In genomic region chr2:130613091-130613490, GRCm38 (mm10) we compare ENCODE assay signal across 11 mouse cellular contexts. TPM values are rescaled to one million over a fixed set of nuclear protein-coding genes. Genes with fewer than 3 reads are reported as not detected.
DNase-seq lines count a peak whose midpoint lies in the region; ATAC-seq and TF ChIP-seq lines count a peak whose summit lies in the region.
"Had no signal": no experiment of that assay in that cellular context is flagged by ENCODE, and none has a peak within 500 bp of the region (broad histone marks: within the 10 kb centered on the region; RNA-seq: fewer than 3 reads in every experiment).

No protein-coding gene starts in this region.

- peak; percentile 51; the same call in 1 of the 2 replicates for TF ChIP-seq CTCF in brain, embryonic 14.5 days (IDR thresholded peaks at IDR 0.05; ENCODE audit: borderline replicate concordance, extremely low read depth, insufficient read depth, insufficient read length)

- peak; percentile 14 for DNase-seq in CD4-positive, CD25-positive, alpha-beta regulatory T cell, adult 2 months (ENCODE audit: low read depth, low spot score)
- DNase-seq in kidney, adult 9 months = peak; percentile 46
- no peak for DNase-seq in kidney, adult 11 months
- peak; percentile 22 for DNase-seq in brain, embryonic 14.5 days (ENCODE audit: low read depth)
- DNase-seq in lung, postnatal 14 days = peak; percentile 23
- DNase-seq in layer of hippocampus, postnatal 25 days (ENCODE audit: extremely low spot score in 1 of 2, low spot score in 1 of 2) = no peak
- no peak for DNase-seq in T-cell, adult 2 months (ENCODE audit: low spot score)
- DNase-seq: liver, embryonic 13.5 days had no signal

- TF ChIP-seq POLR2A in brain, embryonic 14.5 days (IDR thresholded peaks at IDR 0.05; ENCODE audit: borderline replicate concordance, extremely low read depth, insufficient read depth, insufficient read length, poor library complexity, severe bottlenecking) = no peak

- no peak for ATAC-seq in CD4-positive, CD25-positive, alpha-beta regulatory T cell, adult 4 months

RNA-seq across cellular contexts. Expression of gene Fastkd5, which starts 16.7 kb away (rescaled TPM):
- 10 to 100 TPM; 12.0 to 12.5 TPM for polyA plus RNA-seq in CD4-positive, CD25-positive, alpha-beta regulatory T cell, adult 4 months (2017; shearing (Covaris generic))
- 4.6 and 5.6 TPM in 2 replicates for polyA plus RNA-seq in brain, embryonic 14.5 days (2012; rRNA removed)
- 1 to 10 TPM; 7.9 to 9.1 TPM for total RNA-seq in layer of hippocampus, postnatal 25 days (2021)

RNA-seq across cellular contexts. Expression of gene Ubox5, which starts 16.7 kb away (rescaled TPM):
- polyA plus RNA-seq in CD4-positive, CD25-positive, alpha-beta regulatory T cell, adult 4 months (2017; shearing (Covaris generic)) = 10 to 100 TPM in 1 of 2 experiments, 1 to 10 TPM in 1; 8.4 to 14.8 TPM
- polyA plus RNA-seq in brain, embryonic 14.5 days (2012; rRNA removed) = 10.3 and 11.6 TPM in 2 replicates
- 1 to 10 TPM; 9.2 to 9.7 TPM for total RNA-seq in layer of hippocampus, postnatal 25 days (2021)

RNA-seq across cellular contexts. Expression of gene Lzts3, which starts 29.5 kb away (rescaled TPM):
- under 1 TPM; 0.15 to 0.35 TPM for polyA plus RNA-seq in CD4-positive, CD25-positive, alpha-beta regulatory T cell, adult 4 months (2017; shearing (Covaris generic))
- 28.7 and 32.7 TPM in 2 replicates for polyA plus RNA-seq in brain, embryonic 14.5 days (2012; rRNA removed)
- 100 to 1,000 TPM; 159 to 163 TPM for total RNA-seq in layer of hippocampus, postnatal 25 days (2021)

RNA-seq across cellular contexts. Expression of gene Avp, which starts 30.7 kb away (rescaled TPM):
- not detected for polyA plus RNA-seq in CD4-positive, CD25-positive, alpha-beta regulatory T cell, adult 4 months (2017; shearing (Covaris generic))
- 3.9 and 7.1 TPM in 2 replicates for polyA plus RNA-seq in brain, embryonic 14.5 days (2012; rRNA removed)
- total RNA-seq in layer of hippocampus, postnatal 25 days (2021) = 1 to 10 TPM; 1.5 to 2.1 TPM
- polyA plus RNA-seq: heart, embryonic 13.5 days; liver, embryonic 13.5 days had no signal

RNA-seq across cellular contexts. Expression of gene Oxt, which starts 37.1 kb away (rescaled TPM):
- polyA plus RNA-seq in CD4-positive, CD25-positive, alpha-beta regulatory T cell, adult 4 months (2017; shearing (Covaris generic)) = not detected
- polyA plus RNA-seq in brain, embryonic 14.5 days (2012; rRNA removed) = 0.19 and 0.61 TPM in 2 replicates
- not detected for total RNA-seq in layer of hippocampus, postnatal 25 days (2021)
- polyA plus RNA-seq: heart, embryonic 13.5 days; liver, embryonic 13.5 days; neural tube, embryonic 14.5 days had no signal

Comparison
In these comparisons a context has a peak if more than half of its experiments do, and no peak if none do; other contexts are left out.
1. DNase-seq: peak in CD4-positive, CD25-positive, alpha-beta regulatory T cell, adult 2 months (single experiment), kidney, adult 9 months (single experiment), brain, embryonic 14.5 days (single experiment) and lung, postnatal 14 days (single experiment); none in kidney, adult 11 months (single experiment), layer of hippocampus, postnatal 25 days (0 of 2) and T-cell, adult 2 months (single experiment).
2. RNA of gene Lzts3, which starts 29.5 kb away (polyA plus RNA-seq): 28.7 to 32.7 TPM in brain, embryonic 14.5 days; 0.15 to 0.35 TPM in CD4-positive, CD25-positive, alpha-beta regulatory T cell, adult 4 months; every median in the first group is over 10 times any median in the second.